Mouse (Mus musculus): ENCODE measurements around the gene Lcor.

- TF ChIP-seq CTCF (IDR thresholded peaks at IDR 0.05; ENCODE audit: borderline replicate concordance, insufficient read depth, low read depth, low read length): no peak
- TF ChIP-seq POLR2A (IDR thresholded peaks at IDR 0.05; ENCODE audit: borderline replicate concordance, insufficient read depth, low read length): no peak
Measured at GRCm38 (mm10) chr19:41466475-41466874, 16.0 kb upstream of the Lcor start.
